Mouse (Mus musculus): Measurements from ENCODE around the gene Ap3d1. TPM values are rescaled to one million over a fixed set of nuclear protein-coding genes. Genes with fewer than 3 reads are reported as not detected.

Ap3d1 gene
- polyA plus RNA-seq, 1 experiment from 2014 or later, result 112 TPM

GRCm38 (mm10) chr10:80674851-80675404, 67.1 kb downstream of the Ap3d1 start:
- Histone ChIP-seq H3K27ac (peak overlapping the region; percentile 87), H3K9me3 (ENCODE audit: control insufficient read depth, low read length) (no peaks in the 10 kb centered on the region), H3K27me3 (ENCODE audit: control insufficient read depth, insufficient read depth, low read length) (no peaks in the 10 kb centered on the region), H3K36me3 (replicated peaks; ENCODE audit: control insufficient read depth, insufficient read depth) (peaks cover 19% of the 10 kb centered on the region), H3K4me2 (replicated peaks) (peak overlapping the region; percentile 94), H3K9ac (peak overlapping the region; percentile 98), H3K4me1 (replicated peaks; ENCODE audit: control insufficient read depth, insufficient read depth, low read length) (peaks cover 52% of the 10 kb centered on the region), H3K4me3 (replicated peaks; ENCODE audit: low read length) (peak overlapping the region; percentile 95)
- ATAC-seq (ENCODE audit: low FRiP score) (no peak), DNase-seq (ENCODE audit: low spot score) (no peak)
- WGBS, result 16% methylated on average over 6 of the region's 6 CpGs

GRCm38 (mm10) chr10:80674161-80674711, 67.8 kb downstream of the Ap3d1 start:
- peak overlapping the region; percentile 98 for H3K9ac ChIP-seq
- no peak overlapping the region for H3K27ac ChIP-seq
- no peak for ATAC-seq (ENCODE audit: low FRiP score)
- H3K4me2 ChIP-seq (replicated peaks), result peak overlapping the region; percentile 94
- H3K4me1 ChIP-seq (replicated peaks; ENCODE audit: control insufficient read depth, insufficient read depth, low read length), result peaks cover 52% of the 10 kb centered on the region
- WGBS, result 80% methylated on average over 5 of the region's 5 CpGs
- H3K4me3 ChIP-seq (replicated peaks; ENCODE audit: low read length), result peak overlapping the region; percentile 95
- H3K27me3 ChIP-seq (ENCODE audit: control insufficient read depth, insufficient read depth, low read length), result no peaks in the 10 kb centered on the region
- H3K36me3 ChIP-seq (replicated peaks; ENCODE audit: control insufficient read depth, insufficient read depth), result peaks cover 26% of the 10 kb centered on the region
- no peak for DNase-seq (ENCODE audit: low spot score)
- no peaks in the 10 kb centered on the region for H3K9me3 ChIP-seq (ENCODE audit: control insufficient read depth, low read length)

- no peak overlapping the region for H3K27ac ChIP-seq
- DNase-seq (ENCODE audit: low spot score) (no peak), ATAC-seq (ENCODE audit: low FRiP score) (no peak)
- peak overlapping the region; percentile 95 for H3K4me3 ChIP-seq (replicated peaks; ENCODE audit: low read length)
- H3K9ac ChIP-seq, result peak overlapping the region; percentile 98
- no peaks in the 10 kb centered on the region for H3K9me3 ChIP-seq (ENCODE audit: control insufficient read depth, low read length)
- H3K27me3 ChIP-seq (ENCODE audit: control insufficient read depth, insufficient read depth, low read length), result no peaks in the 10 kb centered on the region
- H3K36me3 ChIP-seq (replicated peaks; ENCODE audit: control insufficient read depth, insufficient read depth), result peaks cover 32% of the 10 kb centered on the region
- H3K4me2 ChIP-seq (replicated peaks), result peak overlapping the region; percentile 94
- H3K4me1 ChIP-seq (replicated peaks; ENCODE audit: control insufficient read depth, insufficient read depth, low read length), result peaks cover 47% of the 10 kb centered on the region
- 100% methylated on average over 3 of the region's 3 CpGs for WGBS
These were observed 68.4 kb downstream of the Ap3d1 start for GRCm38 (mm10) chr10:80673690-80674089.

GRCm38 (mm10) chr10:80671936-80672690, 70.0 kb downstream of the Ap3d1 start:
- H3K4me3 ChIP-seq (replicated peaks; ENCODE audit: low read length), result no peak overlapping the region
- no peak overlapping the region for H3K9ac ChIP-seq
- ATAC-seq (ENCODE audit: low FRiP score), result no peak
- no peak for DNase-seq (ENCODE audit: low spot score)
- peaks cover 32% of the 10 kb centered on the region for H3K4me1 ChIP-seq (replicated peaks; ENCODE audit: control insufficient read depth, insufficient read depth, low read length)
- no peak overlapping the region for H3K4me2 ChIP-seq (replicated peaks)
- peaks cover 48% of the 10 kb centered on the region for H3K36me3 ChIP-seq (replicated peaks; ENCODE audit: control insufficient read depth, insufficient read depth)
- 79% methylated on average over 11 of the region's 11 CpGs for WGBS
- H3K27ac ChIP-seq, result no peak overlapping the region
- no peaks in the 10 kb centered on the region for H3K27me3 ChIP-seq (ENCODE audit: control insufficient read depth, insufficient read depth, low read length)
- no peaks in the 10 kb centered on the region for H3K9me3 ChIP-seq (ENCODE audit: control insufficient read depth, low read length)

- no peak for DNase-seq (ENCODE audit: low spot score)
- WGBS, result 91% methylated on average over 4 of the region's 4 CpGs
- no peak overlapping the region for H3K4me3 ChIP-seq (replicated peaks; ENCODE audit: low read length)
- H3K9me3 ChIP-seq (ENCODE audit: control insufficient read depth, low read length), result no peaks in the 10 kb centered on the region
- no peaks in the 10 kb centered on the region for H3K27me3 ChIP-seq (ENCODE audit: control insufficient read depth, insufficient read depth, low read length)
- peaks cover 56% of the 10 kb centered on the region for H3K36me3 ChIP-seq (replicated peaks; ENCODE audit: control insufficient read depth, insufficient read depth)
- ATAC-seq (ENCODE audit: low FRiP score), result no peak
- H3K9ac ChIP-seq, result no peak overlapping the region; the same call in 1 of the 2 replicates
- H3K27ac ChIP-seq, result no peak overlapping the region
- H3K4me2 ChIP-seq (replicated peaks), result no peak overlapping the region
- H3K4me1 ChIP-seq (replicated peaks; ENCODE audit: control insufficient read depth, insufficient read depth, low read length), result peaks cover 28% of the 10 kb centered on the region
These were observed 70.8 kb downstream of the Ap3d1 start for GRCm38 (mm10) chr10:80671251-80671650.

GRCm38 (mm10) chr10:80670531-80670930, 71.5 kb downstream of the Ap3d1 start:
- Histone ChIP-seq H3K9ac (no peak overlapping the region), H3K4me2 (replicated peaks) (no peak overlapping the region), H3K27ac (no peak overlapping the region), H3K27me3 (ENCODE audit: control insufficient read depth, insufficient read depth, low read length) (no peaks in the 10 kb centered on the region), H3K9me3 (ENCODE audit: control insufficient read depth, low read length) (no peaks in the 10 kb centered on the region), H3K4me3 (replicated peaks; ENCODE audit: low read length) (no peak overlapping the region), H3K4me1 (replicated peaks; ENCODE audit: control insufficient read depth, insufficient read depth, low read length) (peaks cover 28% of the 10 kb centered on the region), H3K36me3 (replicated peaks; ENCODE audit: control insufficient read depth, insufficient read depth) (peaks cover 62% of the 10 kb centered on the region)
- WGBS, result 86% methylated on average over 2 of the region's 2 CpGs
- ATAC-seq (ENCODE audit: low FRiP score), result no peak
- no peak for DNase-seq (ENCODE audit: low spot score)

GRCm38 (mm10) chr10:80669737-80670485, 72.2 kb downstream of the Ap3d1 start:
- H3K4me3 ChIP-seq (replicated peaks; ENCODE audit: low read length), result no peak overlapping the region
- ATAC-seq (ENCODE audit: low FRiP score), result no peak
- H3K27me3 ChIP-seq (ENCODE audit: control insufficient read depth, insufficient read depth, low read length), result no peaks in the 10 kb centered on the region
- H3K36me3 ChIP-seq (replicated peaks; ENCODE audit: control insufficient read depth, insufficient read depth), result peaks cover 66% of the 10 kb centered on the region
- DNase-seq (ENCODE audit: low spot score), result no peak
- no peak overlapping the region for H3K4me2 ChIP-seq (replicated peaks)
- H3K4me1 ChIP-seq (replicated peaks; ENCODE audit: control insufficient read depth, insufficient read depth, low read length), result peaks cover 24% of the 10 kb centered on the region
- H3K27ac ChIP-seq, result no peak overlapping the region
- WGBS, result 97% methylated on average over 7 of the region's 7 CpGs
- H3K9ac ChIP-seq, result no peak overlapping the region
- H3K9me3 ChIP-seq (ENCODE audit: control insufficient read depth, low read length), result no peaks in the 10 kb centered on the region

GRCm38 (mm10) chr10:80669018-80669417, 73.0 kb downstream of the Ap3d1 start:
- peaks cover 15% of the 10 kb centered on the region for H3K4me1 ChIP-seq (replicated peaks; ENCODE audit: control insufficient read depth, insufficient read depth, low read length)
- H3K4me2 ChIP-seq (replicated peaks), result no peak overlapping the region
- H3K36me3 ChIP-seq (replicated peaks; ENCODE audit: control insufficient read depth, insufficient read depth), result peaks cover 66% of the 10 kb centered on the region
- WGBS, result 93% methylated on average over 12 of the region's 12 CpGs
- DNase-seq (ENCODE audit: low spot score), result no peak
- ATAC-seq (ENCODE audit: low FRiP score), result no peak
- no peaks in the 10 kb centered on the region for H3K27me3 ChIP-seq (ENCODE audit: control insufficient read depth, insufficient read depth, low read length)
- H3K9me3 ChIP-seq (ENCODE audit: control insufficient read depth, low read length), result no peaks in the 10 kb centered on the region
- no peak overlapping the region for H3K9ac ChIP-seq
- no peak overlapping the region for H3K27ac ChIP-seq
- H3K4me3 ChIP-seq (replicated peaks; ENCODE audit: low read length), result no peak overlapping the region

- Histone ChIP-seq H3K4me1 (replicated peaks; ENCODE audit: control insufficient read depth, insufficient read depth, low read length) (peaks cover 11% of the 10 kb centered on the region), H3K9me3 (ENCODE audit: control insufficient read depth, low read length) (no peaks in the 10 kb centered on the region)
- no peak for ATAC-seq (ENCODE audit: low FRiP score)
These were observed 73.5 kb downstream of the Ap3d1 start for GRCm38 (mm10) chr10:80668614-80669013.

More at GRCm38 (mm10) chr10:80668614-80669013, 73.5 kb downstream of the Ap3d1 start:
- Histone ChIP-seq H3K9ac (no peak overlapping the region), H3K4me3 (replicated peaks; ENCODE audit: low read length) (no peak overlapping the region), H3K4me2 (replicated peaks) (no peak overlapping the region), H3K36me3 (replicated peaks; ENCODE audit: control insufficient read depth, insufficient read depth) (peaks cover 66% of the 10 kb centered on the region), H3K27me3 (ENCODE audit: control insufficient read depth, insufficient read depth, low read length) (no peaks in the 10 kb centered on the region), H3K27ac (no peak overlapping the region)
- 78% methylated on average over 11 of the region's 11 CpGs for WGBS
- no peak for DNase-seq (ENCODE audit: low spot score)

Data from hindbrain, embryonic 14.5 days (tissue).